Mouse (Mus musculus) stomach, embryonic 15.5 days (tissue): ENCODE data around the gene Baiap2l1. TPM values are rescaled to one million over a fixed set of nuclear protein-coding genes. Genes with fewer than 3 reads are reported as not detected.
A peak's percentile ranks its signal among the peaks of the same experiment; 100 is the strongest.
"Not testable (repeated sequence)": the region's sequence is repeated elsewhere in the genome, so short reads cannot be mapped to it uniquely, and the experiment has no call there.

Experiments
- ATAC-seq: fragments of 200-750 bp; cut with Nextera tagmentation; 2 replicates; pipeline ENCODE4 v1.8.0; 2017; ENCODE audit warnings: low read depth, moderate number of reproducible peaks, moderate TSS enrichment; ENCODE audit not compliant: insufficient read depth, low FRiP score
- H3K27ac ChIP-seq: fragments of 300-500 bp; sonication (generic); 2 replicates; pipeline ENCODE4 v1.5.1; 2015; ENCODE audit warnings: mild to moderate bottlenecking, inconsistent platforms
- H3K27me3 ChIP-seq: fragments of 300-500 bp; sonication (generic); replicated peaks from 2 replicates; pipeline ENCODE4 v1.6.1; 2015; ENCODE audit warnings: inconsistent platforms
- H3K36me3 ChIP-seq: fragments of 300-500 bp; sonication (generic); 2 replicates; pipeline ENCODE4 v1.6.1; 2015; ENCODE audit warnings: inconsistent platforms
- H3K4me1 ChIP-seq: fragments of 300-500 bp; sonication (generic); 2 replicates; pipeline ENCODE4 v1.6.1; 2015; ENCODE audit warnings: inconsistent platforms
- H3K4me2 ChIP-seq: fragments of 300-500 bp; sonication (generic); 2 replicates; pipeline ENCODE4 v1.6.1; 2015; ENCODE audit warnings: mild to moderate bottlenecking, inconsistent platforms
- H3K4me3 ChIP-seq: fragments of 300-500 bp; sonication (generic); replicated peaks from 2 replicates; pipeline ENCODE4 v1.5.1; 2015; ENCODE audit warnings: inconsistent platforms
- H3K9ac ChIP-seq: fragments of 300-500 bp; sonication (generic); 2 replicates; pipeline ENCODE4 v1.6.1; 2015; ENCODE audit warnings: inconsistent platforms
- H3K9me3 ChIP-seq: fragments of 300-500 bp; sonication (generic); 2 replicates; pipeline ENCODE4 v1.6.1; 2016; ENCODE audit warnings: inconsistent platforms
- WGBS: fragments of 180-500 bp; shearing (Covaris S2); methylation state at CpG from one replicate; pipeline ENCODE4 v1.1.7; 2015; 5-methylcytosine and 5-hydroxymethylcytosine counted together
- polyA plus RNA-seq: library from polyadenylated mRNA; unstranded; fragments of >200 nt; fragmentation: Nextera tagmentation; extraction: Ambion mirVana; gene quantifications from 2 replicates; pipeline ENCODE4 v1.2.1, GENCODE M21; 2015

Gene Baiap2l1
- polyA plus RNA-seq, 1 experiment from 2014 or later: 20.1 TPM

- Histone ChIP-seq H3K27ac (no peak overlapping the region), H3K4me3 (no peak overlapping the region), H3K9ac (no peak overlapping the region), H3K4me2 (no peak overlapping the region), H3K36me3 (no peaks in the 10 kb centered on the region), H3K27me3 (no peaks in the 10 kb centered on the region), H3K4me1 (no peaks in the 10 kb centered on the region), H3K9me3 (no peaks in the 10 kb centered on the region)
- 62% methylated on average over 1 of the region's 1 CpGs for WGBS
- no peak for ATAC-seq
Observed at GRCm38 (mm10) chr5:144341085-144341484, 16.8 kb downstream of the Baiap2l1 start.

DNA sequence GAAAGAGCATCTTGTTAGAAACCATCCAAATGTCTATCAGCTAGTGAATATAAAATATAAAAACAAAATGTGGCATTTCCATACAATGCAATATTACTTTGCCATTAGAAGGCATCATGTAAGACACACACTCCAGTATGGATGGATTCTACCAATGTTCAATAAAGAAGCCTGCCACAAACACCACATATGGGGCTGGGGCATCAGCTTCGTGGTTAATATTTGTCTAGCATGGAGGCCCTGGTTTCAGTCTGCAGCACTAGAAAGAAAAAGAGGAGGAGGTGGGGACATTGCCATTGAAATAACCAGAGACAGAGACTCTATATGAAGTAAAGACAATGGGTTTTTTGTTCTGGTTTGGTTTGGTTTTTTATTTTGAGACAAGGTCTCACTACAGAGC, 19.1 kb downstream of the Baiap2l1 start:
- peak overlapping the region; percentile 46; the same call in 1 of the 2 replicates for H3K27ac ChIP-seq
- WGBS: 41% methylated on average over 1 of the region's 1 CpGs

DNA sequence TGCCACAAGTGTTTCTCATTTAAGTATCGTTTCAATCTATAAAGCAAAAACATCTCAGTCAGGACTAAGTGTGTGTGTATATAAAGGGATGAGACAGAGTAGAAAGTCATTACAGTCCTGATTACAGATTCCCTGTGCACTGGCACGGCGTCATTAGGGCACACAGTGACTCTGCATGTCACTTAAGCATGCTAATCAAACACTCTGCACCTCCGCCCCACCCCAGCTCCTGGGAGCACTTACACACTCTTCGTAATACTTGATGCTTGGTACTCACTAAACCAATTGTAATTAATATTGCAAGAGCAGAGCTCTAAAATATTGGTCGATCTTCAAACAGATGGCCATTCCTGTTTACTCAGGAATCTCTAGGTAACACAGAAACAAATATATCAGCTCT, 22.6 kb downstream of the Baiap2l1 start:
- not testable (repeated sequence) for ATAC-seq
- 66% methylated on average over 6 of the region's 6 CpGs for WGBS

More for the DNA sequence above, 19.1 kb downstream of the Baiap2l1 start:
- Histone ChIP-seq H3K9ac (no peak overlapping the region), H3K27me3 (no peaks in the 10 kb centered on the region), H3K36me3 (no peaks in the 10 kb centered on the region), H3K4me3 (no peak overlapping the region), H3K9me3 (no peaks in the 10 kb centered on the region), H3K4me2 (no peak overlapping the region), H3K4me1 (no peaks in the 10 kb centered on the region)
- peak; percentile 33; the same call in 1 of the 2 replicates for ATAC-seq

DNA sequence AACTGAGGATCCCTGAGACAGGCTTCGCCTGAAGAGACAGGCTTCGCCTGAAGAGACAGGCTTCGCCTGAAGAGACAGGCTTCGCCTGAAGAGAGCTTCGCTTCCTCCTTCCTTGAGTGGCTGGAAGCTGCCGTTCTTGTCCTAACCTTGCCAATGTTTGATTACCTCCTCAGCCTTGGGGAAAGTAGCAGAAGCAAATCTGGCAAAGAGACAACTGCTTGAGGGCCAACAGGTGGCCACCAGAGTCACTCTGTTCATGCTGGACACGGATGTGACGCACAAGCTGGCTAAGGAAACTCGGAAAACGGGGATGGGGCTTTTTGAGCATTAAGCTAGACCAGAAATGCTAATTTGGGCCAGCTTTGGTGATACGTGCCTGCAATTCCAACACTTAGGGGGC, 23.9 kb downstream of the Baiap2l1 start:
- 86% methylated on average over 11 of the region's 11 CpGs for WGBS
- Histone ChIP-seq H3K27ac (no peak overlapping the region), H3K9me3 (no peaks in the 10 kb centered on the region), H3K27me3 (no peaks in the 10 kb centered on the region), H3K4me3 (no peak overlapping the region), H3K36me3 (no peaks in the 10 kb centered on the region), H3K9ac (no peak overlapping the region), H3K4me1 (no peaks in the 10 kb centered on the region), H3K4me2 (no peak overlapping the region)
- ATAC-seq: no peak

More for the DNA sequence above, 22.6 kb downstream of the Baiap2l1 start:
- not testable (repeated sequence) for H3K36me3 ChIP-seq, H3K27ac ChIP-seq, H3K27me3 ChIP-seq, H3K4me3 ChIP-seq, H3K4me2 ChIP-seq, H3K9ac ChIP-seq, H3K9me3 ChIP-seq, H3K4me1 ChIP-seq

DNA sequence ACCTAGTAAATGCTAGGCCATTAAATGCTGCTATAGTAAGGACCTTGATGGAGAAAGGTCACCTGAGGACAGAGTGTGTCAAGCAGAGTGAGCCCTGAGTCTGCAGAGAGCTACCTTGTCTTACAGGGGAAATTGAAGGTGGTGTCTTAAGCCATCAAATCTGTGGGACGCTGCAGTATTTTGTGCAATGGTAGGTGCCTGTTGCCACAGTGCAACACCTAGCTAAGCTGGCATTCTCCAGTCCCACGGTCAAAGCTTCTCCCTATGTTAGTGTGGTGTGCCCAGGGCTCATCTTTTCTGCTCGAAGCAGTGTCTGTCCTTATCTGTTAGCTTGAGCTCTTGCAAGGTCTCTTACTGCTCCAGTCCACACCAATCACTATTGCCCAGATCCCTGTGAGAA, 35.2 kb downstream of the Baiap2l1 start:
- WGBS: 85% methylated on average over 3 of the region's 3 CpGs
- H3K9me3 ChIP-seq: no peaks in the 10 kb centered on the region
- no peak for ATAC-seq

DNA sequence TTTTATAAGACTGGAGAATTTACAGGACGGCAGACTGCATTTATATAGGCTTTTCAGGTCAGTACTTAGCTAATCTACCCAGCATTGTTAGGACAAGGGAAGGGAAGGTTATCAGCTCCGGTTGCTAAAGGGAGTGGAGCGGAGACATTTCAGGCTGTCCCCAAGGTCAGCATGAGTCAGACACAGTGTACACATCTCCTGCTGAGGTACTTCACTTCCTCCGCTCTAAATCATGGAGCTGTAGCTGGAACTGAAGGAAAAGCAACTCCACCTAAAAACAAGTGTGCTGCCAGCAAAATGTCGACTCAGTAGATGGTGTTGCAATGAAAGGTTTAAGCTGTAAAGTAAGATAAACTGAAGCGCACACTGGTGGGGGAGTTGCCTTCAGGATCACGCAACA, 36.2 kb downstream of the Baiap2l1 start:
- Histone ChIP-seq H3K4me3 (no peak overlapping the region), H3K27me3 (no peaks in the 10 kb centered on the region), H3K4me1 (peaks cover 10% of the 10 kb centered on the region; the same call in 1 of the 2 replicates), H3K9ac (no peak overlapping the region), H3K4me2 (no peak overlapping the region), H3K9me3 (no peaks in the 10 kb centered on the region), H3K27ac (peak overlapping the region; percentile 66; the same call in 1 of the 2 replicates), H3K36me3 (no peaks in the 10 kb centered on the region)
- 23% methylated on average over 7 of the region's 7 CpGs for WGBS
- ATAC-seq: peak; percentile 82

More for the DNA sequence above, 35.2 kb downstream of the Baiap2l1 start:
- H3K27ac ChIP-seq: peak overlapping the region; percentile 57
- H3K9ac ChIP-seq: no peak overlapping the region
- H3K4me2 ChIP-seq: no peak overlapping the region
- no peaks in the 10 kb centered on the region for H3K36me3 ChIP-seq
- H3K4me3 ChIP-seq: no peak overlapping the region
- peaks cover 11% of the 10 kb centered on the region; the same call in 1 of the 2 replicates for H3K4me1 ChIP-seq
- H3K27me3 ChIP-seq: no peaks in the 10 kb centered on the region

GRCm38 (mm10) chr5:144318286-144318685, 39.6 kb downstream of the Baiap2l1 start:
- no peak overlapping the region; the same call in 1 of the 2 replicates for H3K4me2 ChIP-seq
- no peaks in the 10 kb centered on the region for H3K27me3 ChIP-seq
- H3K36me3 ChIP-seq: no peaks in the 10 kb centered on the region
- peaks cover 10% of the 10 kb centered on the region; the same call in 1 of the 2 replicates for H3K4me1 ChIP-seq
- ATAC-seq: peak; percentile 63
- peak overlapping the region; percentile 87 for H3K27ac ChIP-seq
- 48% methylated on average over 6 of the region's 6 CpGs for WGBS
- H3K9me3 ChIP-seq: no peaks in the 10 kb centered on the region
- no peak overlapping the region; the same call in 1 of the 2 replicates for H3K9ac ChIP-seq
- no peak overlapping the region for H3K4me3 ChIP-seq

DNA sequence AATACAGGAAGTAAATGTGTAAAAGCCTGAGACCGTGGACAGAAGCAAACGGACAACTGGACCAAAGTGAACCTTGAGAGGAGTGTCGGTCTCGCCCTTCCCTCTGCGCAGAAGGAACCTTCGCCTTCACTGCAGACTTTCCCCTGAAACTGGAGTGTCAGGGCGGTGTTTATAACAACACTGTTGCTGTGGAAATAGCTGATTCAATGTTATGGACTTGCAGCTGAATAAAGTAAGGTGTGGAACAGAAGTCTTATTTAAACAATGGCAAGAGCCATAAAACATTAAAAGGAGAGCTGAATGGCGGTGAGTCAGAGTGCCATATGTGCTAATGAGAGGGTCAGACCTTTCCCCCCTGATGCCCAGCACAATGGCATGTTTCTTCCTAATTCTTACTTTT, 40.5 kb downstream of the Baiap2l1 start:
- Histone ChIP-seq H3K4me1 (peaks cover 8% of the 10 kb centered on the region; the same call in 1 of the 2 replicates), H3K4me3 (no peak overlapping the region), H3K9ac (no peak overlapping the region), H3K9me3 (no peaks in the 10 kb centered on the region), H3K4me2 (no peak overlapping the region), H3K36me3 (no peaks in the 10 kb centered on the region), H3K27me3 (no peaks in the 10 kb centered on the region), H3K27ac (peak overlapping the region; percentile 87)
- no peak for ATAC-seq
- WGBS: 71% methylated on average over 8 of the region's 8 CpGs

DNA sequence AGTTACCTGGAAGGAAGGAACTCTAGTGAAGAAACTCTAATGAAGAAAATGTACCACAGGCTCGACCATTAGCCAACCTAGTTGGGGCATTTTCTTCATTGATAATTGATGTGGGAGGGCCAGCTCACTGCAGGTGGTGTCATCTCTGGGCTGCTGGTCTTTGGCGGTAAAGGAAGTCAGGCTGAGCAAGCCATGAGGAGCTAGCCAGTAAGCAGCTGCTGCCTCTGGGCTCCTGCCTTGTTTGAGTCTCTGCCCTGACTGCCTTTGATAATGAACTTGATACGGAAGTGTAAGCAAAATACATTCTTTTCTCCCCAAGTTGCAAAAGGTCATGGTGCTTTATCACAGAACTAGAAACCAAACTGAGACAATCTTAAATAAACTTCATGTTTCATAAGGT, 41.5 kb downstream of the Baiap2l1 start:
- Histone ChIP-seq H3K36me3 (no peaks in the 10 kb centered on the region), H3K27me3 (no peaks in the 10 kb centered on the region), H3K27ac (0 out of 2 replicates have a peak overlapping the region, but pooled peaks have one; percentile 50), H3K9ac (no peak overlapping the region), H3K9me3 (no peaks in the 10 kb centered on the region), H3K4me2 (no peak overlapping the region), H3K4me3 (no peak overlapping the region), H3K4me1 (peaks cover 6% of the 10 kb centered on the region; the same call in 1 of the 2 replicates)
- 62% methylated on average over 3 of the region's 3 CpGs for WGBS
- ATAC-seq: no peak

DNA sequence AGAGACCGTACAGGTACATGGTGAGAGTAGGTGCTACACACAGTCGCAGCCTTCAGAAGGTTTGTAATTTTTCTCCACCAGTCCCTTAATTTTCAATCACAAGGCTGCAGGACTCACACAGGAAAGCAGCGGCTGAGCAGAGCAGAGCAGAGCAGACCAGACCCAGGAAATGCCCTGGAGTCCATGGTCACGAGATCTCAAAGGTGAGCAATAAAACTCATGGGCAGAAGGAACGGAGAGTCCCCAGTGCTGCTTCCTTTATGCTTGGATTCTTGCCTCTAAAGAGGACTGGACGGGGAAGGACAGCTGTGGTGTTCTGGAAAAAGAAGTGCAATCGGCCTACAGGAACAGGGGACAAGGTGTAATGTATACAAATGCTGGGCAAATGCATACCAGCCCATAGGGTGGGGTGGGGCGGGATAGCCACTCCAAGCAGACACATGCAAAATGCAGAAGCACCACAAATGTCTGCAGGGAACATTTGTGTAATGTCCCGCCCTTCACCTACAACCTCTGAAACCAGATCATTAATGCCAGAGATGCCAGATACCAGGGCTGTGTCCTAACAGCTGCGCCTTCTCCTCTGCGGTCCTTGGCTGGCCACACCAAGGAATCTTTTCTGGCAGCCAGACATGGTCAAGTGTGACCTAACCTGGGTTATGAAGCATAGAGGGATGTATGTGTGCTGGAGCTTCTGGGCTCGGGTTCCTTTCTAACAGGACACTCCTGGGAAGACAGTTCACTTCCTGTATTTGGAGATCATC, 43.0 kb downstream of the Baiap2l1 start:
- Histone ChIP-seq H3K27me3 (no peaks in the 10 kb centered on the region), H3K36me3 (no peaks in the 10 kb centered on the region), H3K9me3 (no peaks in the 10 kb centered on the region), H3K9ac (no peak overlapping the region), H3K4me1 (peaks cover 6% of the 10 kb centered on the region; the same call in 1 of the 2 replicates), H3K27ac (peak overlapping the region; percentile 28; the same call in 1 of the 2 replicates), H3K4me2 (no peak overlapping the region), H3K4me3 (no peak overlapping the region)
- ATAC-seq: no peak
- 72% methylated on average over 12 of the region's 12 CpGs for WGBS

- H3K4me2 ChIP-seq: no peak overlapping the region
- 22% methylated on average over 5 of the region's 5 CpGs for WGBS
- peaks cover 2% of the 10 kb centered on the region; the same call in 1 of the 2 replicates for H3K4me1 ChIP-seq
- no peak overlapping the region for H3K9ac ChIP-seq
- H3K4me3 ChIP-seq: no peak overlapping the region
- ATAC-seq: no peak
- no peaks in the 10 kb centered on the region for H3K36me3 ChIP-seq
- peak overlapping the region; percentile 38 for H3K27ac ChIP-seq
- no peaks in the 10 kb centered on the region for H3K27me3 ChIP-seq
- H3K9me3 ChIP-seq: no peaks in the 10 kb centered on the region
Observed at GRCm38 (mm10) chr5:144313335-144313734, 44.6 kb downstream of the Baiap2l1 start.

DNA sequence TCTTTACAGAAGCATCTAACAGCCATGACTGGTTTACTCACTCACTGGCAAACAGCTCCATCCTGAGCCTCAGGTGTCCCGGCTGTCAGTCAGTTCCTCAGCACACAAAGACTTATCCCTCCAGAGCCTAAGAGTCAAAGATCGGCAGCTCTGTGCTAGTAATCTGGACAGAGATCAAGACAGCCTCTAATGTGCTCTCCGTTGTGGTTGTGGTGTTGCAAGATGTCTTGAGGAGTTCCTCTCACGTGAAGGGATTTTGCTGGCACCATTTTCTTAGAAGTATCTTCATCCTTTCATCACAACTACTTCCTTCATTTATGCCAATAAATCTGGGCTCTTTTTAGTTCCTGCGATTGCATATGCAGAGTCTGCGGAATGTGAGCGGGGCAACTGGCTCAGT, 45.7 kb downstream of the Baiap2l1 start:
- 75% methylated on average over 7 of the region's 7 CpGs for WGBS
- Histone ChIP-seq H3K9me3 (no peaks in the 10 kb centered on the region), H3K27me3 (no peaks in the 10 kb centered on the region), H3K4me1 (peaks cover 2% of the 10 kb centered on the region; the same call in 1 of the 2 replicates), H3K27ac (no peak overlapping the region), H3K4me3 (no peak overlapping the region), H3K9ac (no peak overlapping the region), H3K36me3 (no peaks in the 10 kb centered on the region), H3K4me2 (no peak overlapping the region)
- no peak for ATAC-seq
